Mouse (Mus musculus) erythroblast, embryonic 14.5 days (primary cell): ENCODE data around the gene Prox1.

ENCODE experiments used
- GATA1 ChIP-seq: IDR thresholded peaks from 2 replicates; pipeline ENCODE4 v1.6.1; 2012; ENCODE audit warnings: low read length, inconsistent platforms, mixed read lengths
- TAL1 ChIP-seq: IDR thresholded peaks from 3 replicates; pipeline ENCODE4 v1.6.1; 2012; ENCODE audit warnings: low read length, inconsistent platforms, mixed read lengths

GRCm38 (mm10) chr1:190174671-190175661 is 4.5 kb upstream of the Prox1 start:
- no peak for TF ChIP-seq GATA1
- no peak for TF ChIP-seq TAL1
